Mouse (Mus musculus) forebrain, embryonic 11.5 days (tissue): ENCODE results near the gene Zbtb7b. TPM values are rescaled to one million over a fixed set of nuclear protein-coding genes. Genes with fewer than 3 reads are reported as not detected.

ENCODE experiments used
- ATAC-seq: fragments of 200-750 bp; cut with Nextera tagmentation; replicated peaks from 2 replicates; pipeline ENCODE4 v1.8.0; 2017; ENCODE audit warnings: moderate TSS enrichment; ENCODE audit not compliant: low FRiP score
- DNase-seq: peaks from one replicate; pipeline ENCODE4 v3.0.0-alpha.2; 2017; ENCODE audit warnings: low spot score
- H3K27ac ChIP-seq: fragments of 300-500 bp; sonication (generic); 2 replicates; pipeline ENCODE4 v1.5.1; 2014; ENCODE audit warnings: low read depth, low read length
- H3K27me3 ChIP-seq: fragments of 300-500 bp; sonication (generic); 2 replicates; pipeline ENCODE4 v1.6.1; 2014; ENCODE audit warnings: mild to moderate bottlenecking, low read length, mixed read lengths; ENCODE audit not compliant: control insufficient read depth, insufficient read depth
- H3K36me3 ChIP-seq: fragments of 300-500 bp; sonication (generic); 2 replicates; pipeline ENCODE4 v1.6.1; 2014; ENCODE audit warnings: mild to moderate bottlenecking, low read length, moderate library complexity, mixed read lengths; ENCODE audit not compliant: control insufficient read depth, insufficient read depth
- H3K4me1 ChIP-seq: fragments of 300-500 bp; sonication (generic); replicated peaks from 2 replicates; pipeline ENCODE4 v1.6.1; 2014; ENCODE audit warnings: low read length, mixed read lengths; ENCODE audit not compliant: control insufficient read depth, insufficient read depth
- H3K4me2 ChIP-seq: fragments of 300-500 bp; sonication (generic); 2 replicates; pipeline ENCODE4 v1.6.1; 2014; ENCODE audit warnings: low read depth, mild to moderate bottlenecking, low read length, moderate library complexity, mixed read lengths; ENCODE audit not compliant: severe bottlenecking
- H3K4me3 ChIP-seq: fragments of 300-500 bp; sonication (generic); 2 replicates; pipeline ENCODE4 v1.5.1; 2014; ENCODE audit warnings: low read depth, low read length
- H3K9ac ChIP-seq: fragments of 300-500 bp; sonication (generic); 2 replicates; pipeline ENCODE4 v1.6.1; 2014; ENCODE audit warnings: low read length
- H3K9me3 ChIP-seq: fragments of 300-500 bp; sonication (generic); 2 replicates; pipeline ENCODE4 v1.6.1; 2016; ENCODE audit warnings: low read length, mixed read lengths; ENCODE audit not compliant: control insufficient read depth
- WGBS: fragments of 180-500 bp; shearing (Covaris S2); extraction: QIAGEN DNeasy Blood & Tissue Kit; methylation state at CpG from one replicate; pipeline ENCODE4 v1.1.7; 2014; 5-methylcytosine and 5-hydroxymethylcytosine counted together
- polyA plus RNA-seq: library from polyadenylated mRNA; unstranded; fragments of >200 nt; fragmentation: Nextera tagmentation; extraction: Ambion mirVana; gene quantifications from 2 replicates; pipeline ENCODE4 v1.2.1, GENCODE M21; 2014

Gene Zbtb7b
- polyA plus RNA-seq, 1 experiment from 2014 or later, result 1.4 TPM

DNA sequence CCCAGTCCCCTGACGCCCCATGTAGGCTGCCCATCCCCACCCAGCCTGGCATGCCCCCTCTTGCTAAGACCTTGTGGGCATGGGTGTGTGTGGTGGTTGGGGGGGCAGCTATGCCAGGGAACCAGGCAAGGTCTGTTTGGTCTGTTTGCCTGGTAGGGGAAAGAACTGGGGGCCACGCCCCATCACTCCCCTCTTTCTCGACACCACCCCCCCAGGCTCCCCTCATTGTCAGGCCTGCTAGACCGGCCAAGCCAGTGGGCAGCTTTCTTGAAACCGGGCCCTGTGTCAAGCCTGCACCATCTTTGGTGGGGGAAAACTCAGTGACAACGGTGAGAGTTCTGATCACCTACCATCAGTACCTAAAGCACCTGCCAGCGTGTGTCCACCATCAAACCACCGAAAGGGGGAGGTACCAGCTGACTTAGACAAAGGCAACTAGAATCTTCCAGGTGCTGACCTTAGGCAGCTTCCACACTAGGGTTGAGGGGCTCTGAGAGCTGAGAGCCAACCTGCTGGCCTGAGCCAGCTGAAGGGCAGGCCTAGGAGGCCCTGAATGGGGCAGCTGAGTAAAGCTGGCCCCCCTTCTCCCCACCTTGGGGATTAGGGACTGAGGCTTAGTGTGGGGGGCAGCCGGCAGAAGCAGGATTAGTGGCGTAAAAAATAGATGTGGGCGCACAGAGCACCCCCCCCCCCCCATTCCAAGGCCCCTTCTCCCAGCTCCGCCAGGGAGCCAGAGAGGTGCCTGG is 10.1 kb downstream of the Zbtb7b start:
- no peak overlapping the region for H3K27ac ChIP-seq
- H3K36me3 ChIP-seq, result no peaks in the 10 kb centered on the region
- no peak overlapping the region for H3K4me2 ChIP-seq
- WGBS, result 51% methylated on average over 12 of the region's 12 CpGs
- no peak overlapping the region; the same call in 1 of the 2 replicates for H3K9ac ChIP-seq
- H3K27me3 ChIP-seq, result no peaks in the 10 kb centered on the region
- peaks cover 4% of the 10 kb centered on the region; the same call in 1 of the 2 replicates for H3K4me1 ChIP-seq
- DNase-seq (no peak), ATAC-seq (no peak)
- H3K4me3 ChIP-seq, result no peak overlapping the region
- H3K9me3 ChIP-seq, result no peaks in the 10 kb centered on the region

DNA sequence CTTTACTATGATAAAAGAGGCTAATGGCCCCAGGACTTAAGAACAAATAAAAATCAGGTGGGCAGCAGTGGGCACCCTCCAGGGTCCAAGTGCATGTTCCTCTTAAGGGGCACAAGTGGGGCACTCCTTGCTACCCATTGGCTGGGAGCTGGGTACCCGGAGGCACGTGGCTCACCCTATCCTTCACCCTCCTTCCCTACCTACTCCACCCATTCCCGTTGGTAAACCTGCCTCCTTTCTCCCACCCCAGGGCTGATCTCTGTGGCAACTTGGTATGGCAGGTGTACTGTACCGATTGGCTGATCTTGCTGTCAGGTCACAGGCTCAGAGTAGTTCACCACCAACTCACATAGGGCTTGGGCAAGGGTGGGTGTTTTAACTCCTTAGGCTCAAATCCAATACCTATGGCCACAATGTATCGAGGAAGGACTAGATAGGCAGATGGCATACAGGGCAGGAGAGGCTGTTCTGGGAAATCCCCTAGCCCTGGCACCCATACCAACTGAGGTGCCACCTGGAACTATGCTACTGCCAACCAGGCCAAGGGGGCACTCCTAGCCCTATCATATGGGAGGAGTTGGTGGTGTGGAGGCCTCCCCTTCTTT is 10.8 kb downstream of the Zbtb7b start:
- DNase-seq (no peak), ATAC-seq (no peak)
- Histone ChIP-seq H3K27me3 (no peaks in the 10 kb centered on the region), H3K9me3 (no peaks in the 10 kb centered on the region), H3K4me3 (no peak overlapping the region), H3K36me3 (no peaks in the 10 kb centered on the region), H3K27ac (no peak overlapping the region), H3K9ac (no peak overlapping the region), H3K4me2 (no peak overlapping the region), H3K4me1 (peaks cover 6% of the 10 kb centered on the region)
- 84% methylated on average over 5 of the region's 5 CpGs for WGBS

DNA sequence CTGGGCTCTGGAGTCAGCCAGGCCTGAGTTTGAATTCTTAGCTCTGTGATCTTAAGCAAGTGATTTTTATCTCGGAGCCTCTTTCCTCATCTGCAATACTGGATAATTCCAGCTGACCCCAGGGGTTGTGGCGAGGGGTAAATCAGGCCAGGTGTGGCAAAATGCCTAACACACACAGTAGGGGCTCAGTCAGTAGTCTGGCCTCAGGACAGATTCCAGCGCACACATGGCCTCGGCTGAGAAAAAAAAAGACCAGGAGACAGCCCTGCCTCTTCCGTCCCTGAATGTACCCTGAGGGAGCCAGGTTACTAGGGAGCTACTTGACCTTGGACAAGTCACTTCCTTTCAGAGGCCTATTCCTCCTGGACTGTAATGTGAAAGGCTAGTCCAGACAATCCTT is 11.6 kb downstream of the Zbtb7b start:
- 77% methylated on average over 5 of the region's 5 CpGs for WGBS
- no peak overlapping the region for H3K4me3 ChIP-seq
- no peaks in the 10 kb centered on the region for H3K9me3 ChIP-seq
- no peak overlapping the region for H3K9ac ChIP-seq
- no peak overlapping the region for H3K27ac ChIP-seq
- DNase-seq, result no peak
- H3K27me3 ChIP-seq, result no peaks in the 10 kb centered on the region
- no peak for ATAC-seq
- H3K4me2 ChIP-seq, result no peak overlapping the region
- no peaks in the 10 kb centered on the region for H3K36me3 ChIP-seq
- H3K4me1 ChIP-seq, result peaks cover 8% of the 10 kb centered on the region

DNA sequence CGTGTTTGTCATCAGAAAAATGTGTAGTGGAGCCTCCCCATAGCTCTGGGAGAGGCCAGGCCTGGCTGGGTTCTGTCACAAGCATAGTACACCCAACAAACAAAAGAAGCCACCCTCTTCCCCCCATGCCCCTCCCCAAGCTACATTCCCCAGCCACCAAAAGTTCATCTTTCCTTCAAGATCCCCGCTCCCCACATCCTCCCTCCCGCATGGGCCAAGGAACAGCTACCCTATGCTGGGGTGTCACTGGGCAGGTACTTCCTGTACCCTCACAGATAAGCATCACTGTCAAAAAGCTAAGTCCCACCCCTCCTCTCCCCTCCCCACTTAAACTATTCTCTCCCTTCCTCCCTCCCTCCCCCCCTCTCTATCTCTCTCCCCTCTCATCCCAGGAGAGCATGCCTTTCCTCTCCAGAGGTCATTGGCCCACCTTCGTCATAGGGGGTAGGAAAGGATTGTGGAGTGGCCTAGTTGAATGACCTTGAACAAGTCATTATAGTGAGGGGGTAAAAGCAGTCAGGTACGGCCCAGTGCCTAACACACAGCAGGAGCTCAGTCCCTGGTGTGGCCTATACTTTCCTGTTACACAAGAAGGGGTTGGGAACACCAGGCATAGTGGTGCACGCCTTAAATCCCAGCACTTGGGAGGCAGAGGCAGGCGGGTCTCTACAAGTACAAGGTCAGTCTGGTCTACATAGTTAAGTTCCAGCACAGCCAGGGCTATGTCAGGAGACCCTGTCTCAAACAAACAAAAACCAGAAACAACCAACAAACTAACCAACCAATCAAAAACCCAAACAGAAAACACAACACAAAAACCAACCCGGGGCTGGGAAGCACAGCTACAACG is 12.3 kb downstream of the Zbtb7b start:
- no peak overlapping the region for H3K9ac ChIP-seq
- no peaks in the 10 kb centered on the region for H3K9me3 ChIP-seq
- WGBS, result 90% methylated on average over 9 of the region's 9 CpGs
- no peak overlapping the region for H3K4me3 ChIP-seq
- H3K27ac ChIP-seq, result no peak overlapping the region
- H3K36me3 ChIP-seq, result no peaks in the 10 kb centered on the region
- H3K4me1 ChIP-seq, result peaks cover 8% of the 10 kb centered on the region
- H3K27me3 ChIP-seq, result no peaks in the 10 kb centered on the region
- DNase-seq, result no peak
- H3K4me2 ChIP-seq, result no peak overlapping the region
- ATAC-seq, result no peak

DNA sequence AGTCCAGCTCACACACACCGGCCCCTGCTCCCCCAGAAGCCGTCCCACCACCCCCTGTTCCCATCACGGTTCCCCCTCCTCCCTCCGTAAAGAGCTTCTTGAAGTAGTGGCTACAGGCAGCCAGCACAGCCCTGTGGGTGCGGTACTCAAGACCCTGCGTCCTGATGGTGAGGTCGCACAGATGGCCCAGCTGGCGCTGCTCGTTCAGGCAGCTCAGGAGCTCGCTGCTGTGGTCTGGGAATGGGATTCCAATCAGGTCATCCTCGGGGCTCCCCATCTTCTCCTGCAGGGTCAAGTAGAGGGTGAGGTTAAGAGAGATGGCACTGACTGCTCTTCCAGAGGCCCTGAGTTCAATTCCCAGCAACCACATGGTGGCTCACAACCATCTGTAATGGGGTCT is 13.3 kb downstream of the Zbtb7b start:
- no peak for ATAC-seq
- Histone ChIP-seq H3K9ac (no peak overlapping the region), H3K27ac (no peak overlapping the region), H3K4me2 (no peak overlapping the region), H3K9me3 (no peaks in the 10 kb centered on the region), H3K36me3 (no peaks in the 10 kb centered on the region), H3K4me3 (no peak overlapping the region), H3K27me3 (no peaks in the 10 kb centered on the region), H3K4me1 (peaks cover 8% of the 10 kb centered on the region)
- 83% methylated on average over 11 of the region's 11 CpGs for WGBS
- DNase-seq, result no peak

DNA sequence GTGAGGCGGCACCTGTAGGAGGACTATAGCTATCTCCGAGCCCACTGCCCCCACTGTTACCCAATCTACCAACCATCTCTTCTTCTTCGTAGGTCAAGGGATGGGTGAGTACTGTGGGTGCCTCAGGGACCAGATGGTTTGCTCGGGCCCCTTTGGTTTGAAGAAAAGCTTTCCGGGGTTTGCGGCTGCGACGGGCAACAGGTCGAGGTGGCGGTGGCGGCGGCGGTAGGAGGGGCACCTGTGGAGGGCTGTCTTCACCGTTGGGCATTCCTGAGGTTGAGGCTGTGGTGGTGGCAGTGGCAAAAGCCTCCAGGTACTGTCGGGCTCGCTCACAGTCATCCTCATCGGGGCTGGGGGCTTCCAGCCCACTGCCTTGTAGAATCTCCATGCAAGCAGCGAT is 13.9 kb downstream of the Zbtb7b start:
- Histone ChIP-seq H3K27me3 (no peaks in the 10 kb centered on the region), H3K27ac (no peak overlapping the region), H3K9ac (no peak overlapping the region), H3K4me1 (peaks cover 8% of the 10 kb centered on the region), H3K36me3 (no peaks in the 10 kb centered on the region), H3K4me3 (no peak overlapping the region), H3K4me2 (no peak overlapping the region), H3K9me3 (no peaks in the 10 kb centered on the region)
- WGBS, result 93% methylated on average over 18 of the region's 18 CpGs
- DNase-seq (no peak), ATAC-seq (no peak)

DNA sequence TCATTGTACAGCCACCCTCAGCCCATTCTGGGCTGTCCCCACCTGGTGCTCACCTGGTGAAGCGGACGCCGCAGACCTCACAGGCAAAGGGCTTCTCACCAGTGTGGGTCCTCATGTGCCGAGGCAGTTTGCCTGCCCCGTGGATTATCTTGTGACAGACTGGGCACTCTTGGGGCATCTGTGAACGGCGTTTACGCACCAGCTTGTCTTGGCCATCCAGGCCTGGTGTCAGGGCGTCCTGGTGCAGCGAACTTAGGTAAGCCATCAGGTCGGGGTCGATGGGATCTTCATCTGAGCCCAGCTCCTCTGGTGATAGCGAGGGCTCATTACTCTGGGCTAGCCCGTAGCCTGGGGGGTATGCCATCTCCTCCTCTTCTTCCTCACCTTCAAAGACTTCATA is 14.3 kb downstream of the Zbtb7b start:
- DNase-seq, result no peak
- no peak overlapping the region for H3K9ac ChIP-seq
- H3K36me3 ChIP-seq, result no peaks in the 10 kb centered on the region
- H3K9me3 ChIP-seq, result no peaks in the 10 kb centered on the region
- H3K4me2 ChIP-seq, result no peak overlapping the region
- no peak overlapping the region for H3K4me3 ChIP-seq
- H3K27ac ChIP-seq, result no peak overlapping the region
- H3K27me3 ChIP-seq, result no peaks in the 10 kb centered on the region
- H3K4me1 ChIP-seq, result peaks cover 8% of the 10 kb centered on the region
- no peak for ATAC-seq
- 95% methylated on average over 14 of the region's 14 CpGs for WGBS

DNA sequence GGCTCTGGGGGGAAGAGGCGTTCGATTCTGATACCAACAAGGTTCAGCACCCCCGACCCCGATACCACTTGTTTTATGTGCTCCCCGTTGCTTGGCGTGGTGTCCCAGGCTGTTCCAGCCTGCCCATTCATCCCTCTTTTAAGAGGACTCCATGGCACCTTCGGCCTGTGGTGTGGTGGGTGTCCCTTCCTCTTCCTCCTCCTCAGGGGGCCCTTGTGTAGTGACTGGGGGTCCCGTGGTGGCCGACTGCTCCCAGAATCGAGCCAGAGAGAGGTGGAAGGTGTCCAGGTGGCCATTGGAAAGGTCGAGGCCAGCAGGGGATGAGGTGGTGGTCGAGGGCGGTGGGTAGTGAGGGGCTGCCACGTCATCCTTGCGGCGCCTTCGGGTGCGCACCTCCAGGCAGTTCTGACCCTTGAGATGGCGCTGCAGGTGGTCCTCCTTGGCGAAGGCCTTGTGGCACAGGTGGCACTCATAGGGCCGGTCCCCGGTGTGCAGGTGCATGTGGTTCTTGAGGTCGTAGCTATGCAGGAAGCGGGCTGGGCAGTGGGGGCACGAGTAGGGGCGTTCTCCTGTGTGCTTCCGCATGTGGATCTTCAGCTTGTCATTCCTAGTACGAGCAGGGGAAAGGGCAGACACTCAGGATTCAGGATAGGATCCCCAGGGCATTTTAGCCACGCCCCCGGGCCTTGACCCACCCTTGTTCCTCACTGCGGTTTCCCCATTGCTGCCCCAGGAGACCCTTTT is 15.0 kb downstream of the Zbtb7b start:
- no peaks in the 10 kb centered on the region for H3K9me3 ChIP-seq
- no peaks in the 10 kb centered on the region for H3K27me3 ChIP-seq
- H3K9ac ChIP-seq, result no peak overlapping the region
- H3K4me3 ChIP-seq, result no peak overlapping the region
- DNase-seq, result no peak
- peaks cover 5% of the 10 kb centered on the region for H3K4me1 ChIP-seq
- no peak overlapping the region for H3K4me2 ChIP-seq
- ATAC-seq, result no peak
- 86% methylated on average over 31 of the region's 31 CpGs for WGBS
- no peaks in the 10 kb centered on the region for H3K36me3 ChIP-seq
- no peak overlapping the region for H3K27ac ChIP-seq
